Mouse (Mus musculus) ES-Bruce4 (cell line): ENCODE measurements around the gene Rad9a. TPM values are rescaled to one million over a fixed set of nuclear protein-coding genes. Genes with fewer than 3 reads are reported as not detected.

Experiments used
- H3K27ac ChIP-seq: 2 replicates; pipeline ENCODE4 v1.5.1; 2012; ENCODE audit warnings: low read length, inconsistent platforms; ENCODE audit not compliant: insufficient read depth
- H3K27me3 ChIP-seq: 2 replicates; pipeline ENCODE4 v1.6.1; 2012; ENCODE audit warnings: mild to moderate bottlenecking, low read length, inconsistent platforms; ENCODE audit not compliant: control insufficient read depth, poor library complexity, insufficient read depth, severe bottlenecking
- H3K36me3 ChIP-seq: 2 replicates; pipeline ENCODE4 v1.6.1; 2012; ENCODE audit warnings: inconsistent platforms, mild to moderate bottlenecking, low read length, moderate library complexity; ENCODE audit not compliant: control insufficient read depth, poor library complexity, insufficient read depth, severe bottlenecking
- H3K4me1 ChIP-seq: one replicate; pipeline ENCODE4 v1.8.1; 2011; ENCODE audit warnings: low read length; ENCODE audit not compliant: control insufficient read depth, insufficient read depth
- H3K4me3 ChIP-seq: 2 replicates; pipeline ENCODE4 v1.5.1; 2011; ENCODE audit warnings: low read depth, mild to moderate bottlenecking, low read length
- H3K9ac ChIP-seq: 2 replicates; pipeline ENCODE4 v1.6.1; 2012; ENCODE audit warnings: low read depth, mild to moderate bottlenecking, inconsistent platforms; ENCODE audit not compliant: poor library complexity, severe bottlenecking
- H3K9me3 ChIP-seq: replicated peaks from 2 replicates; pipeline ENCODE4 v1.6.1; 2012; ENCODE audit warnings: mild to moderate bottlenecking, low read length, inconsistent platforms; ENCODE audit not compliant: control insufficient read depth, poor library complexity, insufficient read depth, severe bottlenecking
- CTCF ChIP-seq: IDR thresholded peaks from one replicate; pipeline ENCODE4 v1.8.1; 2011; ENCODE audit warnings: low read depth, low read length
- EP300 ChIP-seq: IDR thresholded peaks from 2 replicates; pipeline ENCODE4 v1.6.1; 2011; ENCODE audit warnings: low read depth, low read length; ENCODE audit not compliant: insufficient read depth
- POLR2A ChIP-seq: IDR thresholded peaks from one replicate; pipeline ENCODE4 v1.8.1; 2011; ENCODE audit warnings: low read length; ENCODE audit not compliant: insufficient read depth
- polyA plus RNA-seq: library from polyadenylated mRNA; stranded (reverse); fragments of >200 nt; gene quantifications from 2 replicates; pipeline ENCODE4 v1.2.4, GENCODE M21; 2011; ENCODE audit warnings: low read depth; ENCODE audit not compliant: missing spikeins, insufficient read depth, insufficient read length

Gene Rad9a
- polyA plus RNA-seq, 1 experiment, result 42.3 TPM

DNA sequence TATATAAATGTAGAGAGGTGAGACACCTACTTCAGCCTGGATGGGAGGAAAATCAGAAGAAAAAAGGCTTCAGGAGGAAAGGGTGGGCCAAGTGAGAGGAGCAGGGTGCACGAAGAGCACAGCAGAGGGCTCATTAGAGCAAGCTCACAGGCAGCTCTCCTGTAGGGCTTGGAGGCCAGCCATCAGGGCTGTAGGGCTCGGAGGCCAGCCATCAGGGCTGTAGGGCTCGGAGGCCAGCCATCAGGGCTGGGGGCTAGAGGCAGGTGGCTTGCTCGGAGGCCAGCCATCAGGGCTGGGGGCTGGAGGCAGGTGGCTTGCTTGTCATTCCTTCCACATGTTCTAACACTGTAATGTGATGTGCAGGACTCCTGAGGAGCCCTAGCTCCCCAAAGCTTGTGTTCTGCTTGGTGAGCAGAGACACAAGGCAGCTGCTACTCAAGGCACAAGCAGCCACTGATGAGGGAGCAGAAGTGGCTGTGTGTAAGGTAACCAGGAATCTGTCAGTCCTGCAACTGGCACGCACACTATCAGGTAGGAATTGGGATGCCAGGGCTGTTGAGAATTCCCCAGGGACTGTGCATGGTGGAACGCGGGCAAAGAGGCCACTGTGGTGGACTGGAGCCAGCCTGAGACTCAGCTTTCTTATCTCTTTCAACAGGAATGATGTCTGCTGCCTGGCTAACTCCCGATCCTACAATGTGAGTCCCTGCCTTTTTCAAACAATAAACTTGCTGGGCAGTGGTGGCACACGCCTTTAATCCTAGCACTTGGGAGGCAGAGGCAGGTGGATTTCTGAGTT is 34.6 kb downstream of the Rad9a start:
- Histone ChIP-seq H3K4me1 (no peaks in the 10 kb centered on the region), H3K9me3 (no peaks in the 10 kb centered on the region), H3K4me3 (no peak overlapping the region), H3K9ac (no peak overlapping the region), H3K27me3 (no peaks in the 10 kb centered on the region), H3K27ac (no peak overlapping the region), H3K36me3 (no peaks in the 10 kb centered on the region)
- TF ChIP-seq CTCF (no peak), EP300 (no peak), POLR2A (no peak)

- Histone ChIP-seq H3K9ac (no peak overlapping the region), H3K9me3 (no peaks in the 10 kb centered on the region), H3K36me3 (no peaks in the 10 kb centered on the region), H3K27me3 (no peaks in the 10 kb centered on the region), H3K4me3 (no peak overlapping the region), H3K4me1 (no peaks in the 10 kb centered on the region), H3K27ac (no peak overlapping the region)
- TF ChIP-seq EP300 (no peak), CTCF (no peak), POLR2A (no peak)
These were observed 36.7 kb downstream of the Rad9a start for GRCm38 (mm10) chr19:4164721-4165120.

GRCm38 (mm10) chr19:4164100-4164499 is 37.4 kb downstream of the Rad9a start:
- no peak for TF ChIP-seq POLR2A
- no peak for TF ChIP-seq EP300
- TF ChIP-seq CTCF, result no peak
- Histone ChIP-seq H3K4me1 (no peaks in the 10 kb centered on the region), H3K9ac (no peak overlapping the region), H3K9me3 (no peaks in the 10 kb centered on the region), H3K27me3 (no peaks in the 10 kb centered on the region), H3K4me3 (no peak overlapping the region), H3K36me3 (no peaks in the 10 kb centered on the region), H3K27ac (no peak overlapping the region)

- Histone ChIP-seq H3K9ac (no peak overlapping the region; the same call in 1 of the 2 replicates), H3K27ac (no peak overlapping the region), H3K36me3 (no peaks in the 10 kb centered on the region), H3K9me3 (no peaks in the 10 kb centered on the region), H3K4me1 (no peaks in the 10 kb centered on the region), H3K4me3 (peak overlapping the region; percentile 63), H3K27me3 (no peaks in the 10 kb centered on the region)
- TF ChIP-seq EP300, result no peak
- no peak for TF ChIP-seq POLR2A
- TF ChIP-seq CTCF, result no peak
These were observed 37.9 kb downstream of the Rad9a start for GRCm38 (mm10) chr19:4163543-4163887.

DNA sequence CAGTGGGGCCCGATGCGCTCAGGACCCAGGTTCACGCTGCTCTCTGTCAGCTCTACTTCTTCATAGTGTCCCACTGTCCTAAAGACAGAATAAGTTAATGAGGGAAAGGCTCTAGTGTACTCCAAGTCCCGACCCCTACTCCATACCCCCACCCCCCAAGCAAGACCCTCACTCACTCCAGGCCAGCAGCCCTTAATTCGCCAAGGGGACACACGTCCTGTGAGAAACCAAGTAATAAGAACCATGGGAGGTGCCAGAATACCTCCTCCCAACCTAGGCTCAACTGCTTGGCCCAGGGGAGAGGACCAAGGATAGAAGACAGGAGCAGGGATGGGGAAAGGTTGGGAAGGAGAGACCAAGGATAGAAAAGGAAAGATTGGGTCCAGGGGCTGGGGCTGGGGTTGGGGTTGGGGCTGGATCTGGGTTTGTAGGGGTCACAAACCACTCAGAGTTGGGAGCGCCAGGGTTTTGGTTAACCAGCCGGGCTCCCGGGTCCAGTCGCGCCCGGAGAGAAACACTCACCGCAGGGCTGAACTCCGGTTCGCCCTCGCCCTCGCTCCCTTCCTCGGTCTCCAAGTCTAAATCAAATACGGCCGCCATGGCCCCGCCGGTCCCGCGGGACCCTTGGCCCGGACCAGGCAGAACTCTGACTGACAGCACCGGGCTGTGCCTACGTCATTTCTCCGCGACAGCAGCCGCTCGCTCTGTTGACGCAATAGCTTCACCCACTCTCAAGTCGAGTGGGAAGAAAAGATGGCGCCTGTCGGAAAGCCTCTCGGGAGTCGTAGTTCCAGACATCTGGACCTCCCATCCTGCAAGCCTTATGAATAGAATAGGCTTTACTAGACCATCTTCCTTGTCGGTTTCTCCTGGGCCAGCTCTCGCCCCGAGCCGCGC is 38.6 kb downstream of the Rad9a start, which contains the start of gene Rps6kb2:
Rps6kb2 (minus strand) TSS at position 709 of the 897 bp plus-strand sequence.
- H3K27ac ChIP-seq, result no peak within 1 kb of the TSS

DNA sequence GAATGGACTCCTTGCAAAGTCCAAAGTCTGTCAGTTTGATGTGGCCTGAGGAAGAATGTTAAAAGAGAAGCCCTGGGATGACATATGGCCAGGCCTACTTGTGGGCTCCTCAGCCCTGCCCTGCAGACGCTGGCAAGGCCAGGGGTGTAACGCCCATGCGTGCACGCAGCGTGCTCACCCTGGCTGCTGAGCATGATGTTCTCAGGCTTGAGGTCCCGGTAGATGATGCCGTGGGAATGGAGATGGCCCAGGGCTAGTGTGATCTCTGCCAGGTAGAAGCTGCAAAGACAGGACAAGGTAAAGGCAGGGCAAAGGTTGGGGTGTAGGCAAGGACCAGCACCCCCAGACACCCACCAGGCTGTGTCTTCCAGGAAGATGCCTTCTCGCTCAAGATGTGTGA is 42.4 kb downstream of the Rad9a start:
- H3K27ac ChIP-seq, result no peak overlapping the region
- H3K27me3 ChIP-seq, result no peaks in the 10 kb centered on the region
- no peaks in the 10 kb centered on the region for H3K36me3 ChIP-seq
- H3K9ac ChIP-seq, result no peak overlapping the region
- no peaks in the 10 kb centered on the region for H3K9me3 ChIP-seq
- TF ChIP-seq EP300, result no peak
- no peak for TF ChIP-seq POLR2A
- TF ChIP-seq CTCF, result no peak
- no peak overlapping the region for H3K4me3 ChIP-seq
- H3K4me1 ChIP-seq, result no peaks in the 10 kb centered on the region

More for the DNA sequence above, 38.6 kb downstream of the Rad9a start, which contains the start of gene Rps6kb2:
- TF ChIP-seq CTCF (no peak), EP300 (no peak), POLR2A (no peak)
- Histone ChIP-seq H3K9me3 (no peaks in the 10 kb centered on the region), H3K9ac (peak within 1 kb of the TSS; percentile 79), H3K4me3 (peak within 1 kb of the TSS; percentile 81), H3K36me3 (no peaks in the 10 kb centered on the region), H3K27me3 (no peaks in the 10 kb centered on the region), H3K4me1 (no peaks in the 10 kb centered on the region)
